Mouse (Mus musculus): ENCODE measurements around the gene D230025D16Rik. TPM values are rescaled to one million over a fixed set of nuclear protein-coding genes. Genes with fewer than 3 reads are reported as not detected.

The D230025D16Rik gene
- polyA plus RNA-seq, 1 experiment from 2014 or later: 35.7 TPM

GRCm38 (mm10) chr8:105298351-105299252 is 73.7 kb downstream of the D230025D16Rik start:
- 65% methylated on average over 18 of the region's 18 CpGs for WGBS
- Histone ChIP-seq H3K4me3 (ENCODE audit: low read depth, low read length) (peak overlapping the region; percentile 95), H3K27ac (ENCODE audit: low read depth, low read length) (no peak overlapping the region), H3K36me3 (ENCODE audit: control insufficient read depth, insufficient read depth, low read length) (peaks cover 30% of the 10 kb centered on the region), H3K9me3 (ENCODE audit: control insufficient read depth, low read length) (no peaks in the 10 kb centered on the region), H3K27me3 (ENCODE audit: control insufficient read depth, insufficient read depth, low read length) (no peaks in the 10 kb centered on the region), H3K4me2 (ENCODE audit: low read depth, low read length) (peak overlapping the region; percentile 98), H3K4me1 (ENCODE audit: control insufficient read depth, insufficient read depth, low read length) (peaks cover 11% of the 10 kb centered on the region), H3K9ac (replicated peaks; ENCODE audit: low read depth, low read length) (peak overlapping the region; percentile 87)
- ATAC-seq (ENCODE audit: low read depth): no peak

GRCm38 (mm10) chr8:105299962-105300361 is 75.0 kb downstream of the D230025D16Rik start:
- Histone ChIP-seq H3K27me3 (ENCODE audit: control insufficient read depth, insufficient read depth, low read length) (no peaks in the 10 kb centered on the region), H3K4me3 (ENCODE audit: low read depth, low read length) (no peak overlapping the region), H3K27ac (ENCODE audit: low read depth, low read length) (no peak overlapping the region), H3K36me3 (ENCODE audit: control insufficient read depth, insufficient read depth, low read length) (peaks cover 30% of the 10 kb centered on the region), H3K9ac (replicated peaks; ENCODE audit: low read depth, low read length) (no peak overlapping the region), H3K9me3 (ENCODE audit: control insufficient read depth, low read length) (no peaks in the 10 kb centered on the region), H3K4me2 (ENCODE audit: low read depth, low read length) (no peak overlapping the region), H3K4me1 (ENCODE audit: control insufficient read depth, insufficient read depth, low read length) (peaks cover 14% of the 10 kb centered on the region)
- 95% methylated on average over 8 of the region's 8 CpGs for WGBS
- ATAC-seq (ENCODE audit: low read depth): no peak

Other genes with a start within 250 kb of the D230025D16Rik start
- gene Ces2h, start 224.3 kb upstream of the D230025D16Rik start, polyA plus RNA-seq (2014; fragmentation: Nextera tagmentation; extraction: Ambion mirVana): not detected in 2 replicates
- gene Ces3a, start 176.5 kb upstream of the D230025D16Rik start, polyA plus RNA-seq (2014; fragmentation: Nextera tagmentation; extraction: Ambion mirVana): not detected in 2 replicates
- not detected in 2 replicates for gene Ces3b, start 141.4 kb upstream of the D230025D16Rik start, polyA plus RNA-seq (2014; fragmentation: Nextera tagmentation; extraction: Ambion mirVana)
- 0.08 TPM in 1 of 2 replicates, not detected in the other for gene Ces4a, start 93.3 kb upstream of the D230025D16Rik start, polyA plus RNA-seq (2014; fragmentation: Nextera tagmentation; extraction: Ambion mirVana)
- gene Cbfb, start 54.5 kb upstream of the D230025D16Rik start, polyA plus RNA-seq (2014; fragmentation: Nextera tagmentation; extraction: Ambion mirVana): 32.4 and 56.8 TPM in 2 replicates
- gene B3gnt9, start 30.0 kb downstream of the D230025D16Rik start, polyA plus RNA-seq (2014; fragmentation: Nextera tagmentation; extraction: Ambion mirVana): 6.2 and 8.3 TPM in 2 replicates
- 13.1 and 18.8 TPM in 2 replicates for gene Tradd, start 39.5 kb downstream of the D230025D16Rik start, polyA plus RNA-seq (2014; fragmentation: Nextera tagmentation; extraction: Ambion mirVana)
- 0.96 and 1.8 TPM in 2 replicates for gene Fbxl8, start 39.5 kb downstream of the D230025D16Rik start, polyA plus RNA-seq (2014; fragmentation: Nextera tagmentation; extraction: Ambion mirVana)
- gene Hsf4, start 44.7 kb downstream of the D230025D16Rik start, polyA plus RNA-seq (2014; fragmentation: Nextera tagmentation; extraction: Ambion mirVana): 0.66 and 0.71 TPM in 2 replicates
- 5.5 and 5.9 TPM in 2 replicates for gene Nol3, start 51.0 kb downstream of the D230025D16Rik start, polyA plus RNA-seq (2014; fragmentation: Nextera tagmentation; extraction: Ambion mirVana)
- gene 4931428F04Rik, start 64.7 kb downstream of the D230025D16Rik start, polyA plus RNA-seq (2014; fragmentation: Nextera tagmentation; extraction: Ambion mirVana): 84.6 and 118 TPM in 2 replicates
- 8.0 and 12.5 TPM in 2 replicates for gene Exoc3l, start 71.0 kb downstream of the D230025D16Rik start, polyA plus RNA-seq (2014; fragmentation: Nextera tagmentation; extraction: Ambion mirVana)
- 46.4 and 49.7 TPM in 2 replicates for gene E2f4, start 72.5 kb downstream of the D230025D16Rik start, polyA plus RNA-seq (2014; fragmentation: Nextera tagmentation; extraction: Ambion mirVana)
- 0.77 and 1.3 TPM in 2 replicates for gene Elmo3, start 80.5 kb downstream of the D230025D16Rik start, polyA plus RNA-seq (2014; fragmentation: Nextera tagmentation; extraction: Ambion mirVana)
- 0.85 and 0.95 TPM in 2 replicates for gene Lrrc29, start 101.1 kb downstream of the D230025D16Rik start, polyA plus RNA-seq (2014; fragmentation: Nextera tagmentation; extraction: Ambion mirVana)
- 135 and 150 TPM in 2 replicates for gene Tmem208, start 101.2 kb downstream of the D230025D16Rik start, polyA plus RNA-seq (2014; fragmentation: Nextera tagmentation; extraction: Ambion mirVana)
- 0.88 and 0.91 TPM in 2 replicates for gene Fhod1, start 122.8 kb downstream of the D230025D16Rik start, polyA plus RNA-seq (2014; fragmentation: Nextera tagmentation; extraction: Ambion mirVana)
- gene Slc9a5, start 123.7 kb downstream of the D230025D16Rik start, polyA plus RNA-seq (2014; fragmentation: Nextera tagmentation; extraction: Ambion mirVana): 10.5 and 13.2 TPM in 2 replicates
- gene Plekhg4, start 148.1 kb downstream of the D230025D16Rik start, polyA plus RNA-seq (2014; fragmentation: Nextera tagmentation; extraction: Ambion mirVana): 2.3 and 2.6 TPM in 2 replicates
- gene Kctd19, start 188.4 kb downstream of the D230025D16Rik start, polyA plus RNA-seq (2014; fragmentation: Nextera tagmentation; extraction: Ambion mirVana): not detected in 2 replicates
- gene Lrrc36, start 188.4 kb downstream of the D230025D16Rik start, polyA plus RNA-seq (2014; fragmentation: Nextera tagmentation; extraction: Ambion mirVana): 0.16 and 0.43 TPM in 2 replicates
- 189 and 259 TPM in 2 replicates for gene Tppp3, start 246.4 kb downstream of the D230025D16Rik start, polyA plus RNA-seq (2014; fragmentation: Nextera tagmentation; extraction: Ambion mirVana)

Measured in neural tube, embryonic 14.5 days (tissue).